Mouse (Mus musculus) brain, embryonic 14.5 days (tissue): ENCODE measurements around the gene B4galnt3.

Experiments used
- CTCF ChIP-seq: fragments of 200-500 bp; IDR thresholded peaks from 2 replicates; pipeline ENCODE4 v1.5.1; 2012; ENCODE audit warnings: inconsistent platforms, mild to moderate bottlenecking, moderate library complexity, borderline replicate concordance; ENCODE audit not compliant: insufficient read depth, insufficient read length; ENCODE audit errors: extremely low read depth
- POLR2A ChIP-seq: fragments of 200-500 bp; IDR thresholded peaks from 2 replicates; pipeline ENCODE4 v1.6.1; 2012; ENCODE audit warnings: mild to moderate bottlenecking, inconsistent platforms, borderline replicate concordance; ENCODE audit not compliant: poor library complexity, insufficient read depth, insufficient read length, severe bottlenecking; ENCODE audit errors: extremely low read depth

DNA sequence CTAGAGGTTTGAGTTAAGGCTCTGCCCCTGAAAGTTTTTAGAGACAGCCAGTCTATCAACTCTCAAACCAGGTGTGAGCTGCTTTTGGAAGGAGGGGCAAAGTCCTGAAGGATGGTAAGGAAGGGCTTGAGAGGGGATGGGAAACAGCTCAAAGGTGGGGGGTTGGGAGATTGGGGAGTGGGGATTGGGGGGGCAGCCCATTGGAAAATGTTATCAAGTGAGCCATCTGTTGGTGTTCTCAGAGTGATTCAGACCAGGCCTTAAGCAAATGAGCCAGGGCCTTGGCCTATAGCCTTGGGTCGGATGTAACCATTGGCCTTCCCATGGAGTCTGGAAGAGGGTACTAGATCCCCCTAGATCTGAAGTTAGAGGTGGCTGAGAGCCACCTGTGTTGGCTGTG, 100.6 kb downstream of the B4galnt3 start:
- no peak for TF ChIP-seq CTCF
- no peak for TF ChIP-seq POLR2A
